Mouse (Mus musculus): ENCODE results near the gene Ndufv2.

DNA sequence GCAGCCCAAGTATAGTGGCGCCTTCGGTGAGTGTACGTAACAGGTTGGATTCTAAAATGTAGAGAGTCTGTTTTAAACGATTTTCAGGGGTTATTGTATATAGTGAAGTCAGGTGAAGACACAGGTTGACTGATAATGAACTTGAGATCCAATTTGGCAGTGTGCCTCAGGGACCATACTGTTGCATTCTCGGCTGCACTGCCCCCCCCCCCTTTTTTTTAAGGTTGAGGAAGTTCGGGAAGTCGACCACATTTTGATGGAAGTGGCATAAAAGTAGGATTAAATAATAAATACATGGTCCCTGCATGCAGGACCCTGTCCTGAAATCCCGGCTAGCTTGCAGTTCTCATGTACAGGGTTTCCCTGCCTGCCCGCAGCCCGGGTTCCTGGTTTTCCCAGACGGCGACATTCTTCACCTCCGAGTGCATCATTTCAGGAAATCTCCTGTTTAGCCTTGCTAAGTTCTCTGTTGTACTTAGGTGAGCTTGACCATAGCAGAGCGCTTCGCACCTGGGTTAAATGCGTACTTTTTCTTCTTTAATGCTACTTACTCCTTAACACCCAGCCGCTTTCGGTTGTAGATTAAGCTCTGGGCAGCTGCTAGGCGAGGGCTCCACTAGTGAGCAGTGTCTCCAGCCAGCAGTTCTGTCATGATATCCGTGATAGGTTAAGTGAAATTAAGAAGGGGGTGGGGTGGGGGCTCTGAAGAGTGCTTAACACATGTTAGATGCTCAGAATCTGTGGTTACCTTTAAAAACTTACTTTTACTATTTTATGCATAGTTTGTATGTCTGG, 22.7 kb upstream of the Ndufv2 start:
- no peak for TF ChIP-seq USF1 (IDR thresholded peaks at IDR 0.05; ENCODE audit: low read depth)
- no peak for TF ChIP-seq MAX (IDR thresholded peaks at IDR 0.05; ENCODE audit: low read depth)

Data from myocyte (in vitro differentiated cells).